Mouse (Mus musculus) adrenal gland, postnatal 4 days (tissue): Measurements from ENCODE around the gene Sco1. TPM values are rescaled to one million over a fixed set of nuclear protein-coding genes. Genes with fewer than 3 reads are reported as not detected.
A peak's percentile ranks its signal among the peaks of the same experiment; 100 is the strongest.
"Not testable (repeated sequence)": the region's sequence is repeated elsewhere in the genome, so short reads cannot be mapped to it uniquely, and the experiment has no call there.

Experiments used
- DNase-seq, 2 experiments: peaks; one replicate each; pipeline ENCODE4 v3.0.0; 2021 to 2022; ENCODE audit warnings: low spot score in 2 of 2, mixed read lengths in 2 of 2
- total RNA-seq, 2 experiments: library from RNA; stranded (reverse); gene quantifications; 2 replicates each; pipeline ENCODE4 v1.2.3; 2021

Gene Sco1
- total RNA-seq, 2 experiments from 2014 or later: 20.4 to 20.8 TPM

DNA sequence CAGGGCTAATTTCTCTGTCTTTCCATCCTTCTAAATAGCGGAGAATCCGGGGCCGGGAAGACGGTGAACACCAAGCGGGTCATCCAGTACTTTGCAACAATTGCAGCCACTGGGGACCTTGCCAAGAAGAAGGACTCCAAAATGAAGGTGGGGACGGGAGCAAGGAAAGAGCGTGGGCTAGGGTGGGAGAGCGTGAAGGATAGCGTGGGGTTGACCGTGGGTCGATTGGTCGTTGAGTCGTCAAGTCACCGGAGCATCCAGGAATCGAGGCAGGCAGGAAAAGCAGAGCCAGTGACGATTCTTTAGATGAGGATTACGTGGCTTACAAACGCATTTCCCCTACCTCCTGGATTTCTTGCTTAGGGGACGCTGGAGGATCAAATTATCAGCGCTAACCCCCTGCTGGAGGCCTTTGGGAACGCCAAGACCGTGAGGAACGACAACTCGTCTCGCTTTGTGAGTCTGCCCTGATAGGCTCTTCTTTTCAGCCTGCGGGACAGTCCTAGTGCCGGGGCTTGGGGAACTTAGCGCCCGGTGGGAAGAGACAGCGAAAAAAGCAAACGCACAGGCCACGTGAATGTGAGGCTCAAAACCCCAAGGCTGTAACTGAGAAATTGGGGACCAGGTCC is 31.4 kb downstream of the Sco1 start:
- DNase-seq: no peak

DNA sequence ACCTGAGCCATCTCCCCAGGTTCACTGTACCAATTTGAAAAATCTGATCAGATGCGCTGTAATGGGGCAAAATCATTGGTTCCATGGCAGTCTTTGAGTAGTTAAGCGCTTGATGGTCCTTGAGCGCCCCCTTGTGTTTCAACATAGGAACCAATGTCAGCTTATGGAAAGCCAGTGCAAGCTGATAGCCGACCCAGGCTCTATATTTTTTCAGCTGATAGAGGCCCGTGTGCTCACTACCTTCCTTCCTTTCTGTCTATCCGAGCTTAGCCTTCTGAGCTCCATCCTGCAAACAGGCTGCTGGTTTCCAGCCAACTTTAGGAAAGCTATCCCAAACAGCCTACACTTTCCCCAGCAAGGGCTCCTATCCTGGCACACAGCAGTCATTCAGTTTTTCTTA is 33.0 kb downstream of the Sco1 start:
- peak in 1 of 2 experiments; percentile 35 for DNase-seq

DNA sequence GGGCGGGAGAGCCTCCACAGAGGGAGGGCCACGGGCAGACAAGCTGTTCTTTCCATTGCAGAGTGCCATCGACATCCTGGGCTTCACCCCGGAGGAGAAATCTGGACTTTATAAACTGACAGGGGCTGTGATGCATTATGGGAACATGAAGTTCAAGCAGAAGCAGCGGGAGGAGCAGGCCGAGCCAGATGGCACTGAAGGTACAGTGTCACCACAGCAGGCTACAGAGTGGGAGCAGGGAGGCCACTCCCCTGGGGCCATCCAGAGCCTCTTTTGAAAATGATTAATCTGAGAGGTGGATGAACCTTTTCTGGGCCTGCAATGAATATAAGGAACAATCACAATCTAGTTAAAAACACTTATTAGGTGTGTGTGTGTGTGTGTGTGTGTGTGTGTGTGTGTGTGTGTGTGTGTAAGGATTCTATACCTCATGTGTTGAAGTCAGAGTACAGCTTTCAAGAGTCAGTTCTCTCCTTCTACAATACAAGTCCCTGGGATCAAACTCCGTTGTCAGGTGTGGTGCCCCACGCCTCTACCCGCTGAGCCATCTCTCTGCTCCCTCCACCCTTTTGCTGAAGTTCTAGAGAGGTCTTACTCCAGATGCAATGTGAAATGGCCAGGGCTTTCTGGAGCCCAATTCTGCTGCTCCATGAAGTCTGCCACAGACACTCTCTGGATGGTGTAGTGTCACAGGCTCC is 34.1 kb downstream of the Sco1 start:
- no peak for DNase-seq

DNA sequence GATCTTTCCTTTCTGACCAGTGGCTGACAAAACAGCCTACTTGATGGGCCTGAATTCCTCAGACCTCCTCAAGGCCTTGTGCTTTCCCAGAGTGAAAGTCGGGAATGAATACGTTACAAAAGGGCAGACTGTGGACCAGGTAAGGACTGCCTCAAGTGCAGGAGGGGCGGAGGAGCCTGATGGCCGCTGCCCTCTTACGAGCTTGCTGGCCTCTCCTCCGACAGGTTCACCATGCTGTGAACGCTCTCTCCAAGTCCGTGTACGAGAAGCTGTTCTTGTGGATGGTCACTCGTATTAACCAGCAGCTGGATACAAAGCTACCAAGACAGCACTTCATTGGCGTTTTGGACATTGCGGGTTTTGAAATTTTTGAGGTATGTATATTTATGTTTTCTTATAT is 34.8 kb downstream of the Sco1 start:
- no peak for DNase-seq

DNA sequence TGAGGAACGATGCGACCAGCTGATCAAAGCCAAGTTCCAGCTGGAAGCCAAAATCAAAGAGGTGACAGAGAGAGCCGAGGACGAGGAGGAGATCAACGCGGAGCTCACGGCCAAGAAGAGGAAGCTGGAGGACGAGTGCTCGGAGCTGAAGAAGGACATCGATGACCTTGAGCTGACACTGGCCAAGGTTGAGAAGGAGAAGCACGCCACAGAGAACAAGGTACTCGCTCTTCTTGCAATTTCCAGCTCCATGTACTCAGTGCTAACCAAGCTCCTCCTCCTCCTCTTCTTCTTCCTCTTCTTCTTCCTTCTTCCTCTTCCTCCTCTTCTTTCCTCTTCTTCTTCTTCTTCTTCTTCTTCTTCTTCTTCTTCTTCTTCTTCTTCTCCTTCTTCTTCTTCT is 39.9 kb downstream of the Sco1 start:
- DNase-seq: not testable (repeated sequence)

DNA sequence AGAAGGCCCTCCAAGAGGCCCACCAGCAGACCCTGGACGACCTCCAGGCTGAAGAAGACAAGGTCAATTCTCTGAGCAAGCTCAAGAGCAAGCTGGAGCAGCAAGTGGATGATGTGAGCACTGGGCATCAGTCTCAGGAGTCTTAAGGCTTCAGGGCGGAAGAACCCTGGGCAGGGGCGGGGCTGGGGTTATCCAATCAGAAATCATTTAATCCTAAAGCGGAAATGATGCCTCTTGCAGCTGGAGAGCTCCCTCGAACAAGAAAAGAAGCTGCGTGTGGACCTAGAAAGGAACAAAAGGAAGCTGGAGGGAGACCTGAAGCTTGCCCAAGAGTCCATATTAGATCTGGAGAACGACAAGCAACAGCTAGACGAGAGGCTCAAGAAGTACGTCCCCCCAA is 40.7 kb downstream of the Sco1 start:
- DNase-seq: no peak

DNA sequence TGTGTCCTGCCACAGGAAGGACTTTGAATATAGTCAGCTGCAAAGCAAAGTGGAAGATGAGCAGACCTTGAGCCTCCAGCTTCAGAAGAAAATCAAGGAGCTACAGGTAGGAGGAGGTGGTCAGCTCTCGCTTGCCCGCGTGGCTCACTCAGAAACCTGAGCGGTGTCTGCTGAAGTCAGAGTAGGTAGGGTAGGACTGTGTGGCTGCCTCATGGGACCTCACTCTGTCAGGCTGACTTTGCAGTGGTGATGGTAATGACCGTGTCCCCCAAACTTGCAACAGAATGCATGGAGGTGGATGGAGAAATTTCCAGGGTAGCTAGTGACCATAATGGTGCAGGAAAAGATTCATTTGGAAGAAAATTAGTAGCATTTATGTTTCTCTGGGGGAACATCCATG is 41.2 kb downstream of the Sco1 start:
- no peak for DNase-seq

DNA sequence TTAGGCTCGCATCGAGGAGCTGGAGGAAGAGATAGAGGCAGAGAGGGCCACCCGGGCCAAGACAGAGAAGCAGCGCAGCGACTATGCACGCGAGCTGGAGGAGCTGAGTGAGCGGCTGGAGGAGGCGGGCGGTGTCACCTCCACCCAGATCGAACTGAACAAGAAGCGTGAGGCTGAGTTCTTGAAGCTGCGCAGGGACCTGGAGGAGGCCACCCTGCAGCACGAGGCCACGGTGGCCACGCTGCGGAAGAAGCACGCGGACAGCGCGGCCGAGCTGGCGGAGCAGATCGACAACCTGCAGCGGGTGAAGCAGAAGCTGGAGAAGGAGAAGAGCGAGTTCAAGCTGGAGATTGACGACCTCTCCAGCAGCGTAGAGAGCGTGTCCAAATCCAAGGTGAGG is 42.0 kb downstream of the Sco1 start:
- DNase-seq: no peak

DNA sequence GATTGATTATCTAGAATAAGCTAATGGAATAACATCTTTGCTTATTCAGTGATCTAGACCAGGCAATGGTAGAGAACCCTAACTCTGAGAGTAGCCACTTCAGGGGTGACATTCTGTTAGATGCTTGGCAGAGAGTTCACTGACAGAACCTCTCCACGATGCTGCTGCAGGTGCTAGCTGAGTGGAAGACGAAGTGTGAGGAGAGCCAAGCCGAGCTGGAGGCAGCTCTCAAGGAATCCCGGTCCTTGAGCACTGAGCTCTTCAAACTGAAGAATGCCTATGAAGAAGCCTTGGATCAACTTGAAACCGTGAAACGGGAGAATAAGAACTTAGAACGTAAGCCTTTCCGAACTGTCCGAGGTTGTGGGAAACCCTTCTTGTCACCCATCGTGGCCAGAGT is 45.2 kb downstream of the Sco1 start:
- DNase-seq: no peak

DNA sequence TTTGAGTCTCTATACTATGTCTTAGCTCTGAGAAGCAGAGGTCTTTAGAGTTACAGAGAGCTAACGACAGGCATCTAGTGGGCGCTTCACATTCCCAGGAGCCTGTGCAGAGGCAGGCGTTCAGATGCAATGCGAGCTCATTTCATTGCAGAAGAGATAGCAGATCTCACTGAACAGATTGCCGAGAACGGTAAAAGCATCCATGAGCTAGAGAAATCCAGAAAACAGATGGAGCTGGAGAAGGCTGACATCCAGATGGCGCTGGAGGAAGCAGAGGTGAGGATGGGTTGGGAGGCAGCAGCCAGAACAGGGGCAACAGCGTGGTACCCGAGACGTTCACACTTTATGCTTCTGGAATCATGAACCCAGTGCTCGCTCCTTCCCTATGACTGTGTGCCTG is 46.0 kb downstream of the Sco1 start:
- DNase-seq: no peak

DNA sequence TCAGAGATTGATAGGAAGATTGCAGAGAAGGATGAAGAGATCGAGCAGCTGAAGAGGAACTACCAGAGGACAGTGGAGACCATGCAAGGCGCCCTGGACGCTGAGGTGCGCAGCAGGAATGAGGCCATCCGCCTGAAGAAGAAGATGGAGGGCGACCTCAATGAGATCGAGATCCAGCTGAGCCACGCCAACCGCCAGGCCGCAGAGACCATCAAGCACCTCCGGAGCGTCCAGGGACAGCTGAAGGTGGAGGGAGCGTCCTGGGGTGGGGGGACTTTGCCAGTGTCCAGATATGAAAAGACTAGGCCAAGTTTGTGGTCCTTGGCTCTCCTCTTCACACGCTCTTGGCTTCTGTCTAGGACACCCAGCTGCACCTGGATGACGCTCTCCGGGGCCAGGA is 46.8 kb downstream of the Sco1 start:
- DNase-seq: no peak

DNA sequence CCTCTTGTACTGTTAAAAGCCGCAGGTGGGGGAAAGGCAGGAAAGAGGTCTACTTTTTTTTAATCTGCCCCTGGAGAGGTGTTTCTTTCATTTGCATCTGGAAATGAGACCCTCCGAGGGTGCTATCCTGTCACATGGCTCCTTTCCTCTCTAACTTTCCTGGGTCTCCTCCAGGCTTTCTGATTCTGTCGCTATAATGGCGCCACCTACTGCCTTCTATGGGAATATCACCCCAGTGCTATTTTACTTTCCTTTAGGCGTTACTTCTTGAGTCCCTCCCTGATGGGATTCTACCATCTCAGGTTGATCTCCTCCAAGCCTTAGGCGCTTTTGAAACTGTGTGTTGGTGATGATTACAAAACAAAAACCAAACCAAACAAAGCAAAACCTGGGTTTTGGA is 47.7 kb downstream of the Sco1 start:
- no peak for DNase-seq

DNA sequence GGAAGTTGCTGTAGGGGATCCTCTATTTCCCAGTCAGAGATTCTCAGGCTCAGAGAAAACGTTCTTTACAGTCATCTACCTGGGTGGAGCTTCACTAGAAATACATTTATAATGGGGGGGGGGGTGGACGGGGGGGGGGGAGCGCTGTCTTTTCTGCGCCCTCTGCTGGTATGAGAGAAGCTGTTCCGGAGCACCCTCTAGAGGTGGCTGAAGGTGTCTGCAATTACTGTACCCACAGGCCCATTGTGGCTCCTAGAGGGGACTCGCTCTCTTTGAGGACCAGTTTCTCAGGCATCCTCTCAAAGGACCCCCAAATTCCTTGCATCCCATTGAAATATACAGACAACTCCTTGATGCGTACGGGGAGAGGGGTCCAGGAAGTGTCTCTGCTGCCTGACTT is 49.2 kb downstream of the Sco1 start:
- no peak for DNase-seq

DNA sequence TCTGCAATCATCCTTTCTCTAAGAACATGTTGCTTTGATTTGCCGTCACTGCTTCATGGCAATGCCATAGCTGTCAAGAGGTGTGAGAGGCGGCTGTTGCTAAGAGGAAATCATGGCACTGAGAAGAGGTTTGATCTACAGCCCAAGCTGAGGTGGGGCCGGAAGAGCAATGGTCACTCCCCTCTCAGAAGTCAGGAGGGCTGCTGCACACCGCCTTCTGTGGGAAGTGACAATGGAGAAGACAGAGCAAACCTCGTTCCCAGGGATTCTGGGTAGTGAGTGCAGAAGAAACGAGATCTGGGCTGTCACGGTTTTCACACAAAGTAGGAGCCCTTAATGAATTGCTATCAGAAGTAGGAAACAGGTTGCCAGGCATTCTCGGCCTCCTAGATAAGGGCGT is 50.8 kb downstream of the Sco1 start:
- no peak for DNase-seq

DNA sequence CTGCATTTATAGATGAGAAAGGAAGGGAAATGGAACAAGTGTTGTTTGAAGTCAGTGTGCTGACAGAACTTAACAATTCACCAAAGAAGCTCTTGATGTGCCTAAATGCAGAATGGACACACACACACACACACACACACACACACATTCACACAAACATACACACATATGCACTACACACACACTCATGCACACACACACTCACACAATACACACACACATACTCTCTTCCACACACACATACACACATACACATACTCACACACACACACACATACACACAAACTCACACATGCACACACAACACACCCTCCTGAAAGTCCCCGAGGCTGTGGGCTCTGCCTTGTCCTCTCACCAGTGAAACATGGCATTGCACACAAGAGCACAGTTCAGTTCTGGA is 51.8 kb downstream of the Sco1 start:
- DNase-seq: no peak

DNA sequence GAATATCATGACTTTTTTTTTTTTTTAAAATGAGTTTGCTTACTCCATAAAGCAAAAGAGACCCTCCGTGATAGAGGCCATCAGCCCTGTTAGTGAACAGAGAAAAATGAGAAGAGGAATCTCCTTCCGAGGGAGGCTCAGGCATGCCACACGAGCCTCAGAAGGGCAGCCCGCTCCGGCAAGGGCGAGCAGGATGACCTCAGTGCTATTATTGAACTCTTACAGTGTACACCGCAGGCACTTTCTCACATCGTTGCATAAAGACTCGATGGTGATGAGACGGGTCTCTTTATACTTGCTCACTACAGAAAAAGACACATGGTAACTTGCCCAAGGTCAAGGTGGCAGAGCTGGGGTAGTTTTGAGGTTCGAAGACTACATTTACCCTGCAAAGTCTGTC is 52.2 kb downstream of the Sco1 start:
- no peak for DNase-seq

DNA sequence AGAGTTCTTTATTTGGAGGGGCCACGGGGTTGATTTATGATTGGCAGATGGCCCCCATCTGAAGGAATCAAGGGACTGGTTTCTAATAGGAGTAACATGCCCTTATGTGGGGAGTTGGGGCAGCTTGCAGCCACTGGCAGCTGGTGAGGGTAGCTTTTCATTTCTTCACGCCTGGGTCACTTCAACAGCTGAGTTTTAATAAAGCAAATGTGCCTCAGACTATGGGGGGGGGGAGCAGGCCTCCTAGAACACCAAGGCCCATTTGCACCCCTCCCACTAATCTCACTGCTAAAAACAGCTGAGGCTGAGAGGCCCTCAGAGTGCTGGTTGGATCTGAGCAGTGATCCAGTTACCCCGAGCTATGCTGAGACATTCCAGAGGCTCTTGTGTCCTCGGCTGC is 53.2 kb downstream of the Sco1 start:
- DNase-seq: no peak

DNA sequence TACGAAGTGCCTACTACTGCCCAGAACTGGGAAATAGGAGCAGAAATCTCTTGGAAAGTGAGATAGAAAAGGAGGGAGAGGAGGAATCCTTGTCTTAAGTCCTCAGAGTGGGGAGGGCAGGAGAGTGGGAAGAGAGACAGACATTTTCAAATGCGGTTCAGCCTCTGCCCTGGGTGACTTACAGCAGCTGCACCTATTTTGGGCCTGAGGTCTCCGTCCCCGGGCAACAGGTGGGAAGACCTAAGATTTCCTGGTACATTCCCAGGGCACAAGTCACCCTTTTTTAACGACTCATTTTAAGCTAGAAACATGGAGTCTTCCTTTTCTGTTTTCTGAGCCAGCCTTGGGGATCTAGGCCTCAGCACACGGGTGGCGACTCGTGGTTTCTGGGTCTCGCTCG is 54.5 kb downstream of the Sco1 start:
- DNase-seq: no peak

DNA sequence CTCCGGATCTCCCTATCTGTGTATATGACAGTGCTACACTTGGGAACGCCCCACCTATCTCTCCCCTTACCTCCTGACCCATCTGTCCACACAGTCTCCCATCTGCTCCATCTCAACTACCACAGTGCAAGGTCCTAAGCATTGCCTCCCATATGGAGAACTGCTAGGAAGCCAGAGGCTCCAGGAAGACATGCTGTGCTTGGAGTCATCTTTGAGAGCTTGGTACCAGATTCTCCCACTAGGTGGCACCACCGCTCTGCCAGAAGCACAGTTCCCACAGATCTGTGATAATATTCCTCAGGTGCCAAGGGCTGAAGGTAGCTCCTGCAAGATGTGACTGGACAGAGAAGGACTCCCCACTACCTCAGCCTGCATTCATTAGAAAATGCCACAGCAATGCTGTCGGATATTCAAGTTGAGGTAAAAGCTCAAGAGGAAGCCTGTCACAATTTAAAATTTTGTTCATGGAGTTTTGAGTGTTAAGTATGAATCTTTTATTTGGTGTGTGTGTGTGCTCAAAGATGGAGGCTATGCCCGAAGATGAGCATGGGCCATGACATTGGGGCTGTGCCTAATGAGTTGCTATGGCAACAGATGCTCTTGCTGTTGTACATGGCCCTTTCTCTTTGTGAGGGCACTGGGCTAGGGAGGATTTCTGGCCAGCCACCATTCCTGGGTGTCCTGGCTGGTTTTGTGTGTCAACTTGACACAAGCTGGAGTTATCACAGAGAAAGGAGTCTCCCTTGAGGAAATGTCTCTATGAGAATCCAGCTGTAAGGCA is 57.9 kb downstream of the Sco1 start:
- DNase-seq: peak in 1 of 2 experiments; percentile 39

DNA sequence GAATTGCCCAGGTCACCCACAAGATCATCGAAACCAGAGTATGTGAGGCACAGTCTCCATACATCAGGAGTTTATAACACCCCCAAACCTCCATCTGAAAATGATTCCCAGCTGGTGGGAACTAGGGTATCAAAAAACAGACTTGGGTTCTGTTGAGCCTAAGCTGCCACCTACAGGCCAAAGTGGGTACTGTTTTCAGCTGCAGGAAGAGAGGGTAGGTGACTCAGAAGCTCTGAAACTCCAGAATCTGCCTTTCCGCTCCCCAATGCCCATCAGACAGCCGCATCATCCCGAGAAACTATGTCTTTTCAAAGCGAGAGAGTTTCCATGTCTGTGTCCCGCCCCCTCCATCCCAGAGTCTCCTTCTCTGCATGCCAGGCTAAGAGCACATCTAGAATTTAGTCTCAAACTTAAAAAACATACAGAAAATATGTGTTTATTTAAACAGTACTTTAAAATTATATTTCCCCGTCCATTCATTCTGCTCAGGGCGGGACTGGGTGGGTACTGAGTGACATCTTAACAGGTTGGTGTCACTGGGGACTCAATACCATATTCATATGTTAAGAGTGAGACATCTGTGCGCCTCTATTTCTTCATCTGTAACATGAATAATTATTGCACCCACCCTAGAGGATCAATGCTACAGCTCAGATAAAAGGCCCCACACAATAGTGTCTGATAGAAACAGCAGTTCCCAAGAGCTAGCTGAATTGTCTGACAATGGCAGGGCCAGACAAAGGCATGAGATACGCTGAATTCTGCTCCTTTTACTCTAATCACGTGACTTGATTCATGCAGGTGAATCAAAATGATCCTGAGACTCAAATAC is 59.8 kb downstream of the Sco1 start:
- DNase-seq: peak; percentile 20 to 22

DNA sequence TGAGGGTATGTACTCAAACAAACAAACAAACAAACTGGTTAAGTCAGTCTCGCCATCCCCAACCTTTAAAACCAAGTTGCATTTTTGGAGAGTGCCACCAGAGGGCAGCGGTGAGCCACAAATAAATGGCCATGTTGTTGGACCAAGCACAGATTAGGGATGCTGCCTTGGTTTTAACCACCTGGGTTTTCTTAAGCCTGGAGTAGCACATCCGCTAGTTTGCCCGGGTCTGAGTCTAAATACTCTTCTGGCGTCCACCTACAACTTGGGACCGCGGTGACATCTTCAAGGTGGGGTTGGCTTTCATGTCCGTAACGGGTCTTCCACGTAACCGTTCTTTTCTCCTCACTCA is 60.4 kb downstream of the Sco1 start:
- peak; percentile 32 to 38 for DNase-seq

DNA sequence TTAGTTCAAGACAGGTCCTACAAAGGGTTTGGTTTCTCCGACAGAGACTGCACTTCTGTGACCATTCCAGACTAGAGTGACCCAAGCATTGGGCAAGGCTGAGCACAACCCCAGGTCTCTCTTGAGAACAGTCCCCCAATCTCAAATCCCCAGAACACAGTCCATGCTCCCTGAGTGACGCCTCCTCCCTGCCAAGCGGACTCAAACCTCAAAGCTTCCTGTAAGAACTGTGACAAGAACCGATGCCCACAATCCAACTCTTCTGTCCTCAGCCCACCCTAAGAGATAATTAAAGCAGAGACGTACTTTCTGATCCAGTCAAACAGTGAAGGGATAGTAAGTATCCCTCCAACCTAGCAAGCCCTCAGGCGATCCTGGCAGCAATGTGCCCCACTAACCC is 60.9 kb downstream of the Sco1 start:
- DNase-seq: no peak
